ENCODE assay signal across 2 mouse cellular contexts in the genomic region with DNA sequence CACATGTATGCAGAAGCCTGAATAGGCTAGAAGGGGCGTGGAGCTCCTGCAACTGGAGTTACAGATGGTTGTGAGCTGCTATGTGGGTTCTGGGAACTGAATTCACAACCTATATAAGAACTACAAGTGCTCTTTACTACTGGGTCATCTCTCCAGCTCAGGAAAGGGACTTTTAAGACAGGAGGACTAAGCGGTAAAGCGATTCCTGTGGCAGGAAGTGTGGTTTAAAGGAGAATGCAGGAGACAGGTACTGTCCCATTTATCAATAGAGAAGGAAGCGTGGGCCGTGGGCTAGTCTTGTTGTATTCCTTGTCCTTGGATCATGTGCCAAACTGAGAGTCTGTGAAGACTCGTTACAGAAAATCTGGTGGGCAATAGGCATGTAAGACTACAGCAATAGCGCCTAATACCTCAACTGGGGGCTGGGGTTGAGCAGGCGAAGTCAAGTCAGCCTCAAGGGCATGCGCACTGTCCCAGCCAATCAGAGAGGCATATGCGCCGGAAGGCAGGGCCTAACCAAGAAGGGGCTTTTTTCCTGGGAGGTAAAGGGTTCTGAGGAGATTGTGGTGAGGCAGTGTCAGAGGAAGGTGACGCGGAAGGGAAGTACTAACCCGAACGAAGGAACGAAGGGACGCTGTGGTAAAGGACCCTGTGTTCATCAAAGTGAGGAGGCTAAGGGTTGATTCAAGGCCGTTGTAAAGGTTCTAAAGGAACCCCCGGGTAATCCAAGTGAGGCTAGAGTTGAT. TPM values are rescaled to one million over a fixed set of nuclear protein-coding genes. Genes with fewer than 3 reads are reported as not detected.
"Had no signal": no experiment of that assay in that cellular context is flagged by ENCODE, and none has a peak within 500 bp of the region (broad histone marks: within the 10 kb centered on the region; RNA-seq: fewer than 3 reads in every experiment).

Gene Xlr4b (plus strand): TSS at position 515 of the 746 bp plus-strand sequence.

RNA-seq across cellular contexts. Expression of gene Xlr4b, which starts in this region (rescaled TPM):
- total RNA-seq: liver, adult 2 months had no signal
- polyA plus RNA-seq: liver, adult 2 months; neural tube, embryonic 14.5 days had no signal
